Mouse (Mus musculus) forelimb bud, embryonic 11.5 days (tissue): ENCODE measurements around the gene Dpyd.

Source experiments
- DNase-seq: peaks from one replicate; pipeline ENCODE4 v3.0.0-alpha.2; 2012; ENCODE audit warnings: low read depth, low spot score

The Dpyd gene

DNA sequence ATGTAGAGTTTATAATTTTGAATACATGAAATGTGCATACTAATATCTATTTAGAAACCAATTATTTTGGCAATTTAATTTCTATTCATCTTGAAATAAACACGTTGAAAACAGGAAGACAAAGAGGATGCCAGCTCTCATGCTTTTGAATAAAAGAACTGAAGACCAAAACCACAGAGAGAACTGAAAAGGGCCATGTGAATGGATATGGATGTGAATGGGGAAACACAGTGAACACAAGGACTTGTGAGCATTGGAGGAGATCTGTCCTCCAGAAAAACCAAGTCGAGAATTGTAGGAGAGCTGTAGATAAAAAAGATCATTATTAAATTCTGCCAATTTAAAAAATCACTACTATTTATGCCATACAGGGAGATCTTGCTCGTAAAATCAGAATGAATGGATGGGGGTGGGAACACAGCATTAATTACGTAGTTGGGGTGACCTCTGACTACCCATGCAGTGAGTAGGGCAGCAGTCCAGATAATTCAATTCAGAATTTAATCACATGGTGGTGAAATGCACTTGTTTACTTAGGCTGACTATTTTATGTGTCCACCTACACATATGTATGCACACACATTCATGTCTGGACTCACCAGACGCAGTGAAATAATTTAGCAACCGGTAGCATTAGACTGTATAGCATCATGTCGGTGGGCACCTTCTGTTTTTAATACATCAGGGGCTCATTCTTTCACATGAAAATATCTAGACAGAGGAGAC lies 114.3 kb downstream of the Dpyd start:
- DNase-seq, result no peak

DNA sequence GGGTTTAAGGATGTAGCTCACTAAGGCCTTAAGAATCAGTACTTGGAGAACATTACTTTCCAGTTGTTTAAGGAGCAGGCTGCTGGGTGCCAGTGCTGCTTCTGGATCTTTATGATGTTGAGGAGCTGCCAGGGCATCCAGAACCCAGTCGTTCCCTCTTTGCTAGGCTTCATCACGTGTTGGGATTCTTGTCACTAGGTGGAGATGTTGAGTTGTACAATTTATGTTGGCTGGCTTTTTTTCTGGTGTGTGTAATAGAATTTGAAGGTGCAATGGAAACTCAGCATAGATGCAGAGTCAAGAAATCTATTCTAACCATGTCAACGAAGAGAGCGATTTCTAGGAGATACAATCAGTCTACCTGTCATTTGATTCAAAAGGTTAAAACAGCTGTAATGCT lies 118.9 kb downstream of the Dpyd start:
- no peak for DNase-seq

DNA sequence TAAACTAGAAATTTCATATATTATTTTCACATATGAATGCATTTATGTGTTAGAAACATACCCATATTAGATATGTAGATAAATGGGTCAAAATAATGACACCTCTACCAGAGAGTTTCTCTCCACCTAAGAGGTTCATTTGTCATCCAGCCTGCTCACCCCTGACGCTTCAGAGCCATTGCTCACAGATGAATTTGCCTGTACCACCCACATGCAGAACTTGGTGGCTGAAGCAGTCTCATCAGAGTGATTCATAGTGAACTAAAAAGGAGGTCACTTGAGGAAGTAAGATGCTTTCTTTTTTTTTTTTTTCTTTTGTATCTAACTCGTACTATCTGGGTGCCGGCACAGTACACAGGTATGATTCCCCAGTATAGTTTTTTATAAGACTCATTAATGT lies 188.3 kb downstream of the Dpyd start:
- DNase-seq, result no peak

DNA sequence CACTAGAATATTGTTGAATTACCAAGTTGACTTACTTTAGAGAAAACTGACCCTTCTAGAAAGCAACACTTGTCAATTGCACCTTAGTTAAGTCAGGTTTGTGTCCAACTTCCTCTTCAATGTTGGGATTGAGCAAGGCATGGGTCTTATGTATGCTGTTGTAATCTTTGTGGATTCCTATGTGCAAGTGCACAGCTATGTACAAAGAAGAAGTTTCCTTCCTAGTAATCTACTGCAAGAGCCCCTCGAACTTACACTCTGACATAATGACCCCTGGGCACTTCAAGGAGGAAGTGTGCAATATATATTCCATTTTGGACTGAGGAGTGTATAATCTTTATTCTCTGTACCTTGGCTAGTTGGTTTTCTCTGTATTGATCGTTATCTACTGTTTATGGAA lies 191.7 kb downstream of the Dpyd start:
- DNase-seq, result no peak

DNA sequence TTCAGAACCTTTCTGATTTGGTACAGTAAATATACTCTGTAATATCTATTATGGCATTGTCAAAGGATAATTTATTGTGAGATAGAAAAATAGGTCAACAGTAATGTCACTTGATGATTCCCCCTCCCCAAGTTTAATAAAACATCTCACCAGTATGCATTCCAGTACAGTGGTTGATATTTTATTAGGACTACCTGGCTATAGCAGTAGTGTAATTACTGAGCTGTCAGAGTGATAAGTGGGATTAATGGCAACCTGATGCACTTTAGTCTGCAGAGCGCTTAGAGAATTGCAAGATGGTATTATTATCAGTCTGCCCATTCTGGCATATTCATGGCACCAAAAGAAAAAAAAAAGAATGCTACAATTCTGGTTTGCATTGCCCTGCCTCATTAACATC lies 194.2 kb downstream of the Dpyd start:
- peak; percentile 1 for DNase-seq

DNA sequence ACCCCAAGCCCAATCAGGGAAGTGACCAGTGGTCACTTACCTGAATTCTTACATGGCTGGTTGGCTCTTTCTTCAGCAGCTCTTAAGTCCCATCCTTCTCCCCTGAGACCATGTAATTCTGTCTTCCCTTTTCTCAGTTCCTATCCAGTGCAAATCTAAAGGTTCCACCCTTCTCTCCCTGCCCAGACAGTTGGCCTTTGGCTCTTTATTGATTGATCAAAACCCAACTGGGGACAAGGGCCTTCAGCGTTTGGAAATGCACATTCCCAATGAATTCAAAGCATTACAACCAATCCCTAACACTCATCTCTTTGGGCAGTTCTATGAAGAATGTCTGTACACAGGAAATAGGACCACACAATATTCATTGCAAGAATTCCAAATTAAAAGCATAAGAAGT lies 251.0 kb downstream of the Dpyd start:
- no peak for DNase-seq

DNA sequence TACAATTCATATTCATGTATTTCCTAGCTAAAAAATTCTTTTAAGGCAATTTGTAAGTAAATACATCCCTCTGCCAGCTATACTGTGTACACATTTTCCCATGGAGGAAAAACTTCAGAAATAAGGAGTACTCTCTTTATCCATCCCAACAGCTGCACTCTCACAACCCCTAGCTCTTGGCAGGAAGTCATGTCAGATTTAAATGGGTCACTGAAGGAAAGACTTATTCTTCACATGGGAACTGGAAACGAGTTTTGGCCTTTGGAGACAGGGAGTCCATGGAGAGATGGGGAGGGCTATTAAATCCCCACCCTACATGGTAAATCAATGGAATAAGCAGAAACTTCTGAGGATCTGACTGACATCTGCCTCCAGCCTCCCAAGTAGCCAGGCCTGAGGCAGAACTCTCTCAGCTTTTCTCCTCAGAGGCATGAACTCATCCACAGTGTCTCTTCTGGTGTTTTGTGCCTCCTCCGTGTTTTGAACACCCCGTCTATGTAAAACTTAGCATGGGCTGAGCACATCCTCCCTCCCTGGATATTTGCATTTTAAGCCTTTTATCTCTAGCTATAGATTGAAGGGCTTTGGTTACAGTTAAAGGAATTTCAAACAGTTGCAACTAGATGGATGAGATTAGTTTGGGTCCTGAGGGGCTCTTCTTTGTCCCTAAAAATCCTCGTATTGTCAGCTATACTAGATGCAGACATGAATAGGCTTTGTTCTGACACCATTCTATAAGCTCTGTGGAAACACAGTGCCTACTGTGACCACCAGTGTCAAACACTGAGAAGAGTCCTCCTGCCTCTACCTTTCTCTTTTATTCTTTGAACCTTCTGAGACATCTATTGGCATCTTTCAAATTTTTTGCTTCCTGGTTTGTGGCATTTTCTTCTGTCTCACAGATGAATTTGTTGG lies 288.9 kb downstream of the Dpyd start:
- DNase-seq, result no peak

DNA sequence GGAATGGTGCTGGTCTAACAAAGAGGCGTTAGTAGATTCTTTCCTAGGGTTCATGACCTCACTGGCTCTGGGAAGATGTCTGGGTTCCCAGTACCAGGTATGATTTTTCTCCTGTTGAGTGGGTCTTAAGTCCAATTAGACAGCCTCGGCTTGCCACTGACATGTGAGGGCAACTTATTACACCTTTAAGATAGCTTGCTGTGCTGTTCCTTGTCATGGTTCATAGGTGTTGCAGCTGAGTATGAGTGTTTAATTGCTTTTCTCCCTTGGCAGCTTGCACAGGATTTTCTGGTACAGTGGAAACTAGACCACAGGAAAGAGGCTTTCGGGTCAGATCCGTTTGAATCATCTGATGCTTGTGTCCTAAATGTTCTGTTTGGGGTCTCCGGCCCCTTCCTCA lies 290.8 kb downstream of the Dpyd start:
- DNase-seq, result no peak

DNA sequence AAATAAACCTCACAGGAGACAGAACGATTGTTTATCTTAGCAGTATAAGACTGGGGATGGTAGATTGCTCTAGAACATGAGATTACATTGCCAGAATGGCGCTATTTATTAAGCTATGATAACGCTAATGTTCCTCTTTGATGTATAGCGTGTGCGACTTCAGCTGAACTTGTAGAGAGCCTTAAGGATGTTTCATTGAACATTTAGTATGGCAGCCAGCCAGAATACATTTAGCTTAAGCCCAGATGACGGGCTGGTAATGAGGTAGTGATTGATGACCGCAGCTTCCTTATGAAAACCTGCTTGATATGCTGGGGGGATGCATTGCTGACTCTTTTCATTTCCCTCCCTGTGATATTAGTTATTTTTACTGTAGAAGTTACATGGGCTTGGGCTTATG lies 293.5 kb downstream of the Dpyd start:
- DNase-seq, result peak; percentile 6

DNA sequence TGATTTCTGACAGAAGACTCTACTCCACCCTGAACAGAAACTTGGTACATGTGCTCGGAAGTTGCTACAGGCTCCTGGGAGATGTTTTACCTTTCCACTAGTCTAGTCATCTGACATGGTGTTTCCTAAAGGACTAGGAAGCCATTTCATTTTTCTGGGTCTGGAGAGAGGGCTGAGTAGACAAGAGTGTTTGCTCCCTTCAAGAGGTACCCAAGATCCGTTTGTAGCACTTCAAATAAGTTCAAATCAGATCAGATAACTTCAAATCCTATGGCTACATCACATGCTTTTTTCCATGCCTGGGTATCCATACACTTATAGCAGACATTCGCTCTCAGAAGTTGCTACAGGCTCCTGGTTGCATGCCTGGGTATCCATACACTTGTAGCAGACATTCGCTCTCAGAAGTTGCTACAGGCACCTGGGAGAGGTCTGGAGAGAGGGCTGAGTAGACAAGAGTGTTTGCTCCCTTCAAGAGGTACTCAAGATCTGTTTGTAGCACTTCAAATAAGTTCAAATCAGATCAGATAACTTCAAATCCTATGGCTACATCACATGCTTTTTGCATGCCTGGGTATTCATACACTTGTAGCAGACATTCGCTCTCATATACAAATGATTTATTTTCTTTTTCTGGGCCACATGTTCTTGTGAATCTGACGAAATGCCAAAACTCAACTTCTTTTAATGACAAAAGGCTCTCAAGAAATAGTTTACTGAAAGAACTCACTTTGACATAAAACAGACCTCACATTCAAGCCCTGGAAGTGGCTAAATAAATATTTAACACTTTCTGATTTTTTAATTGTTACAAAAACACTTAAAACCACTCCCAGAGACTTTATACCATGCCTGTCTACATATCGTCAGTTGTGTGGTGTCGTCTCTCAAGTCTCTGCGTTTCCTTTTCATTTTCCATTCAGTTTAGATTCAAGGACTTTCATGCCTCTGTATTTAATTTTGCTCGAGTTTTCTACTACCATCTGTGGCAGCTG lies 307.5 kb downstream of the Dpyd start:
- DNase-seq, result no peak

DNA sequence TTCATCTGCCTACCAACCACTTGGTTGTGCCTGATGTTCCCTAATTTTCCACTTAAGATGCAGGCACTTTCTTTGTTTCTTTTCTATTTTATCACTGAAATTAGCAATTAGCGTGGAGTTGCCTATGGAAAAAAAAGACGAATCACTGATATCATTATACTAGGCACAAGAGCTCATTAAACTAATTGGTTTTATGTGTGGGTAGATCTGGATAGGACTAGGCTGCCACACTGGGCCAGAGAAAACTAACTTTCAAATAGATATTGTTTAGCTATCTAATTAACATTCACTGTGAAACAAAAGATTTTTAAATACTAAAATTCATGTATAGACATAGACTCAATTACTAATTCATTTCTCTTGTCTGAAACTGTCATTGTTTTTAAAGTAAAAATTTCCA lies 313.9 kb downstream of the Dpyd start:
- no peak for DNase-seq

DNA sequence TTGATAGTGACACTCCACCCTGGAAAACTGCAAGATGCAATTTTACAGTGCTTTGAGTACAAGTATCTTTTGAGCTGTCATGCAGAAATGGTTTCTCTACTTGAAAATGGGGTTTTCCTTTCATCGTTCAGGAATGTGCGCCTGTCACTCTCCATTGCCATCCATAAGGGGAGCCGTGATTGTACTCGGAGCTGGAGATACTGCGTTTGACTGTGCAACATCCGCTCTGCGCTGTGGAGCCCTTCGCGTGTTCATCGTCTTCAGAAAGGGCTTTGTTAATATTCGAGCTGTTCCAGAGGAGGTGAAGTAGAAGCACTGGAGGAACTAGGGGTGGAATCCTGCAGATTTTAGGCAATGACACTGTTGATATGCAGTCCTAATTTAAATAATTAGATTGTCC lies 337.1 kb downstream of the Dpyd start:
- no peak for DNase-seq

DNA sequence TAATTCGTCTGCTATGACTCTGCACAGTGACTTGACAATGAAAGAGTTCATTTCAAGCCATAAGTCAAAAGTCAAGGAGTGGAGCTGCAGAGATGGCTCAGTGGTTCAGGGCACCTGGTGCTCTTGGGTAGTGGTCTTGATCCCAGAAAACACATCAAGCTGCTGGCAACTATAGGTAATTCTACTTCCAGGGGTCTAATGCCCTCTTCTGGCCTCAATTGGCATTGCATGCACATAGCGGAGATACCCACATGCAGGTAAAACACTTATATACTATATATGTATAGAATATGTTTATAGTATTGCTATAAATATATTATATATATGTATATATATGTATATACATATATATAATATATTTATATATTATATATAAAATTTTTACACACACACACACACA lies 429.4 kb downstream of the Dpyd start:
- DNase-seq, result no peak

DNA sequence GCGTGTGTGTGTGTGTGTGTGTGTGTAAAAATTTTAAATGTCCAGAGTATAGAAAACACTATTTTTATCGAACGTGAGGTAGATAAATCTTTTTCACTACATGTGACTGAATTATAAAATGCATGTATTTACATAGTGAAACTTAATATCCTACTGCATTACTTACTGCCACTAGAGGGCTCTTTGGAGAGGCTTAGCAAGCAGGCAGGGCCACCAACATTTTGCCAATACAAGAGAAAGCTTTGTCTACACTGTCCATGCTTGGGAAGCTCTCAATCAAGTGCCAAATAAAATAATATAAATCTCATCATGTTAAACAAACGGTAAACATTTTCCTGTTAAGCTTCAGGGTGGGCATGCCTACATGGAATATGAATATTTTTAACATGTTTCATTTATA lies 429.9 kb downstream of the Dpyd start:
- no peak for DNase-seq

DNA sequence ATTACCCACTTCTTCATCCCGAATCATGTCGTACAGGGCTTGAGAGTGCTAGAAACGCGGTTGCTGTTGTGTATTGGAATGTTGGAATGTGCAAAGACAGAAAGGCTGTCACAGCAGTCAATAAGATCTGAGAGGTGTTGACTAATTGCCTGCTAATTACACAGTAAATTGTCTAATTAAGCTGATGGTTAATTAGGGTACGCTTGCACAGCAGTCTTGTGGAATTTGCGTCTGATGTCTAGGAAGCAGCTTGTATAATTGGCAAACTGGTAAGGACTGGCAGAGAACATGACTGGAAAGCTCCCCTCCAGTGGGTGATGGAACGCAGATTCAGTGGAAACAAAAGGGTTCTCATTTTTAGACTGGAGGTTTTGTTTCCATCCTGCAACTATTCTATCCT lies 459.3 kb downstream of the Dpyd start:
- DNase-seq, result no peak

DNA sequence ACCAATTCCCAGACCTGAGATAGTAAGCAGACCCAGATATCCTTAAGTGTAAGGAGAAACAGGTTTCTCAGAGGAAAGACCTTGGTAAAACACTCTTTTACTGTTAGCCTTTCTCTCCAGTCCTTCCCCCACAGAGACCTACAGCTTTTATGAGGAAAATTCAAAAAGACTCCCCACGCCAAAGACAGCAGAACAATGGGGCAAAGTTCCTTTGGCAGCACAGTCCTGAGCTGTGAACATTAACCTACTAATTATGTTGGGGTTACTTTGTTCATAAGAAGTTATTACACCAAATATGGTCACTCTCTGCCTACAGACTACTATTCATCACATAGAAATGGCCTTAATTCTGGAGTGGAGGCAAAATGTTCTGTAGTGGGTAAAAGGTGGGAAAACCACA lies 480.7 kb downstream of the Dpyd start:
- no peak for DNase-seq

DNA sequence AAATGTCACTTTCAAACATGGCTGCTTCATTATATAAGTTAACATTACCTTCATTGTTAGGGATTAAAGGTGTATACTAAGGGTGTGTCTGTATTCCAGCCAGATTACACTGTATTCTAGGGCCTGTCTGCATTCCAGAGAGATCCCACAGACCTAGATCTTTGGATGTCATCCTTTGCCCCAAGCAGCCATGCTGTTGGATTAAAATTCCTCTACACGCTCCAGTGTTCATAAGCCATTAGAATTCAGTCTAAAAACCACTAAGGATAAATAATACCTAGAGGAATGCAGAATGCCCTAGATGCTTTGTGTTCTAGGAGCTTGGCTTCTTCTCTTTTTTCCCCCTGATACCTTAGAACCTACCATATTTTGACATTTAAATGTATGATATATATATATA lies 494.2 kb downstream of the Dpyd start:
- no peak for DNase-seq

DNA sequence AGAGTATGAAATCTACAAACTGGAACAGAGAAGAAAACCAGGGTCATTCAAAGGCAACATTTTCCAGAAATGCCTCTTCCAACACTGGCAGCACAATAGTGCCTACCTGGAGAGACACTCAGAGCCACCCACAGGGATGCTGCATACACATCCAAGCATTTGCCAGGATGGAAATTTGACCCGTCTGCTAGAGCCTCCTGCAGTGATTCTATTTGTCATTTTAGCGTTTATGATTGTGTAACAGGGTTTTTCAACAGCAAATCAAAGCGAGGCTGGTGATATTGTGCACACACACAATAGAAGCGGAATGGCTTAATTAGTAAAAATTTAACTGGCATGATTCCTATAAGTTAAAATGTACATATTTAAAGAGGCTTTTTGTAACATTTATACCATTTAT lies 501.3 kb downstream of the Dpyd start:
- DNase-seq, result no peak

DNA sequence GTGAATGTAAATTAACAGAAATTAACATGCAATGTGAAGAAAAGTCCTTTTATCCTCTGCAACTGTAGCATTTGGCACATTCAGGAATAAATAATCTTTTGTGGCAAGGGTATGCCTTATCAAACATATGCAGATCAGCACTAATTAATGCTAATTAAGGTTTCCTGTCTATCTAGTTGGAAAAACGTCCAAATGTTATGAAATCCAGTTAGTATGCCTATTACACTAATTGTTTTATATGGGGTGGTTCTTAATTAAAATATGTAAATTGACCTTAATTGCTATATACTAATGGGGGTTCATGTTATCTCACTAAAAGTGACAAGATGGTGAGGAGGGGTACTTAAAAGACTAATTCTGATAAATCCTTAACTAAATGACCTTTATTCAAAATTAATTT lies 501.7 kb downstream of the Dpyd start:
- no peak for DNase-seq

DNA sequence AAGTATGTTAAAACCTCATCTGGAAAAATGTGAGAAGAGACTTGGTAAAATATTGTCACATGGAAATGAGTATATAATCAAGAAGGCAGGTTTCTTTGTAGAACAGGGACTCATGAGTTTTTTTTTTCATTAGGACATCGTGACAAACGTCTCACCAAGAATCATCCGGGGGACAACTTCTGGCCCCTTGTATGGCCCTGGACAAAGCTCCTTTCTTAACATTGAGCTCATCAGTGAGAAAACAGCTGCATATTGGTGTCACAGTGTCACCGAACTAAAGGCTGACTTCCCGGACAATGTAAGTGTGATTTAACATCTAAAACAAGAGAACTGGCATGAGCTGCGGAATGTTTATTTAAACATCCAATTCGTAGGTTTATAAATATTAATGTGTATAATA lies 502.8 kb downstream of the Dpyd start:
- DNase-seq, result no peak

DNA sequence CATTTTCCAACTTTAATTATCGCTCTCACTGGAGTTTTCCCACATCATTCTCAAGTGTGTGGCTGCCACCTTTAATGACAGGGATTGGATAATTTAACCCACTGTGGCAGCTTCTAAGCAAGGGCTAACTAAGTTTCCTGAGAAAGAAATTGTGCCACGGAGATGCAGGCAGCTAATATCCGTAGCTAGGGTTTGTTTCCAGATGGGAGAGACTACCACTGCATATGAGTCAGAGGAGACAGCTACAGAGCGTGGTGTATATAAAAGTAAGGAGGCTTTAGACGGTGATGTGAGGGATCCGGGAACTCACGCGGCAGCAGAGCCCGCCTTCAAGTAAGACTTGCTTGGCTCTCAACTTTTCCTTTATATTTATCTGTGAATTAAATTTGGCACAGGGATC lies 505.3 kb downstream of the Dpyd start:
- DNase-seq, result no peak

DNA sequence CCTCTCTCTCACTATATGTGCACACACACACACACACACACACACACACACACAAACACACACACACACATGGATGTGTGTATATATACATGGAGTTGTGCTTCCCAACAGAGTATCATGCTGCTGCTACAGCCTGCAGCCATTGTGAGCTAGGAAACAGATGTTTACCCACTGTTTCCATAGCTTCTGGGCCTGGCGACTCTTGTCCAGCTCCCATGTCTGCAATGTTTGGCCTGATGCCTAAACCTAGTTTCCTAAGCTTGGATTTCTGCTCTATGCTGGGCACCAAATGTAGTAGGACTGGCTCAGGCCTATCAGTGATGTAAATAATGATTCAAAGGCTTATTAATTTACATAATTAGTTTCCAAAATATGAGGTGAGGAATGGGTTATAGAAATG lies 524.7 kb downstream of the Dpyd start:
- no peak for DNase-seq
